Mouse (Mus musculus): ENCODE measurements at regions not wholly inside any gene's neighbourhood (a gene's known extent, or its start where the extent isn't known, plus 50 kb on each side); places are given as distances from the start of the nearest gene placed in this dataset.

DNA sequence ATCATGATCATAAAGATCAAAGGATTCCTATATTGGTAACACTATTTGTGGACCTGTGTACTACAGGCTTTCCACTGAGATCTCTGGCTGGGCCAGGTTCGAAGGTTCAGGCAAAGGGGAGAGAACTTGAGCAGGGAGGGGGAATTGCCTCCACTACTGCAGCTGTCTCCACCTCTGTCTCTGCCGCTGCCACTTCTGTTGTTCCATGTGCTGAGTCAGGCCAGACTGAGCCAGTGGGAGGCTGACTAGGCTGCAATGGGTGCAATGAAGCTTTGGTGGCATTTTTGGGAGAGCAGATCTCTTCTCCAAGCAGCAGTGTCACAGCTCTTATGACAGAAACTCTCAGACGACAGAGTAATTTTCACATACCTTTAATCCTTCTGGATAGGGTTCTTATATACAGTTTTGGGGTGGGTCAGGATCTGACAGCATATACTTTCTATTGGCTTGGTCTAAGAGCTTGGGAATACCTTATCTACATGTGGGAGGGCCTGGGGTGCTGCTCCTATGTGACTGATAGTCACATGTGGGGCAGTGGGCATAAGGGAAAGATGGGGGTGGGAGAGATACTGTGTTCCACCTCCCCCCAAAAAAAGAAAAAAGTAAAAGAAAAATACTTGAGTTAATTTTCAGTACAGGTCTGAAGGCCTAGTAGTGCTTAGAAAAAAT lies 281.5 kb upstream of the Xrcc4 start:
- TF ChIP-seq CHD2 (IDR thresholded peaks at IDR 0.05; ENCODE audit: low read depth, low read length), result no peak
- TF ChIP-seq ZC3H11A (IDR thresholded peaks at IDR 0.05; ENCODE audit: borderline replicate concordance, low read depth, low read length), result no peak
- TF ChIP-seq HCFC1 (IDR thresholded peaks at IDR 0.05; ENCODE audit: borderline replicate concordance, insufficient read depth, low read length), result no peak
- no peak for TF ChIP-seq ZNF384 (IDR thresholded peaks at IDR 0.05; ENCODE audit: low read depth, low read length)
- no peak for TF ChIP-seq MAFK (IDR thresholded peaks at IDR 0.05; ENCODE audit: insufficient read depth, low read depth, low read length)

Data from ES-E14 (cell line).